Mouse (Mus musculus) liver, adult 2 months (tissue): ENCODE results near the gene Det1. TPM values are rescaled to one million over a fixed set of nuclear protein-coding genes. Genes with fewer than 3 reads are reported as not detected.

Source experiments
- DNase-seq: peaks from one replicate; pipeline ENCODE4 v3.0.0-alpha.2; 2011; ENCODE audit warnings: low read depth, low spot score; ENCODE audit errors: extremely low read depth
- H3K27ac ChIP-seq: fragments of 200-500 bp; replicated peaks from 2 replicates; pipeline ENCODE4 v1.5.1; 2012; ENCODE audit warnings: low read depth, mild to moderate bottlenecking, control low read depth, inconsistent platforms, low read length; ENCODE audit not compliant: insufficient read depth
- H3K27me3 ChIP-seq: fragments of 200-500 bp; 2 replicates; pipeline ENCODE4 v1.6.1; 2012; ENCODE audit warnings: mild to moderate bottlenecking, moderate library complexity, low read length, inconsistent platforms; ENCODE audit not compliant: control insufficient read depth, insufficient read depth
- H3K36me3 ChIP-seq: fragments of 200-500 bp; 2 replicates; pipeline ENCODE4 v1.6.1; 2012; ENCODE audit warnings: low read length, inconsistent platforms; ENCODE audit not compliant: control insufficient read depth, insufficient read depth
- H3K4me1 ChIP-seq: fragments of 200-500 bp; 2 replicates; pipeline ENCODE4 v1.6.1; 2011; ENCODE audit warnings: low read length; ENCODE audit not compliant: control insufficient read depth, insufficient read depth
- H3K4me3 ChIP-seq: fragments of 200-500 bp; 2 replicates; pipeline ENCODE4 v1.5.1; 2011; ENCODE audit warnings: low read depth, mild to moderate bottlenecking, control low read depth, low read length, moderate library complexity; ENCODE audit not compliant: insufficient read depth
- H3K79me2 ChIP-seq: fragments of 200-500 bp; 2 replicates; pipeline ENCODE4 v1.6.1; 2012; ENCODE audit warnings: inconsistent platforms, mild to moderate bottlenecking, low read length, moderate library complexity; ENCODE audit not compliant: control insufficient read depth, insufficient read depth
- H3K9ac ChIP-seq: fragments of 200-500 bp; 2 replicates; pipeline ENCODE4 v1.6.1; 2012; ENCODE audit warnings: low read depth, mild to moderate bottlenecking, control low read depth, inconsistent platforms, low read length
- CTCF ChIP-seq: fragments of 200-500 bp; IDR thresholded peaks from 2 replicates; pipeline ENCODE4 v1.5.1; 2011; ENCODE audit warnings: low read depth, low read length, control low read depth
- POLR2A ChIP-seq: fragments of 200-500 bp; IDR thresholded peaks from 2 replicates; pipeline ENCODE4 v1.6.1; 2011; ENCODE audit warnings: low read length, control low read depth; ENCODE audit not compliant: insufficient read depth; ENCODE audit errors: extremely low read depth
- WGBS: fragments of 180-500 bp; shearing (Covaris S2); methylation state at CpG from one replicate; pipeline ENCODE4 v1.1.7; 2018; 5-methylcytosine and 5-hydroxymethylcytosine counted together
- polyA plus RNA-seq: library from polyadenylated mRNA; depleted of rRNA; stranded (reverse); fragments of >200 nt; gene quantifications from 2 replicates; pipeline ENCODE4 v1.2.3, GENCODE M21; 2012; rRNA removed
- total RNA-seq: library from RNA; depleted of rRNA; stranded (reverse); fragments of >200 nt; gene quantifications from 2 replicates; pipeline ENCODE4 v1.2.3, GENCODE M21; 2014; rRNA removed

Det1 gene
- total and polyA plus RNA-seq, 2 experiments = 5.3 to 7.9 TPM

DNA sequence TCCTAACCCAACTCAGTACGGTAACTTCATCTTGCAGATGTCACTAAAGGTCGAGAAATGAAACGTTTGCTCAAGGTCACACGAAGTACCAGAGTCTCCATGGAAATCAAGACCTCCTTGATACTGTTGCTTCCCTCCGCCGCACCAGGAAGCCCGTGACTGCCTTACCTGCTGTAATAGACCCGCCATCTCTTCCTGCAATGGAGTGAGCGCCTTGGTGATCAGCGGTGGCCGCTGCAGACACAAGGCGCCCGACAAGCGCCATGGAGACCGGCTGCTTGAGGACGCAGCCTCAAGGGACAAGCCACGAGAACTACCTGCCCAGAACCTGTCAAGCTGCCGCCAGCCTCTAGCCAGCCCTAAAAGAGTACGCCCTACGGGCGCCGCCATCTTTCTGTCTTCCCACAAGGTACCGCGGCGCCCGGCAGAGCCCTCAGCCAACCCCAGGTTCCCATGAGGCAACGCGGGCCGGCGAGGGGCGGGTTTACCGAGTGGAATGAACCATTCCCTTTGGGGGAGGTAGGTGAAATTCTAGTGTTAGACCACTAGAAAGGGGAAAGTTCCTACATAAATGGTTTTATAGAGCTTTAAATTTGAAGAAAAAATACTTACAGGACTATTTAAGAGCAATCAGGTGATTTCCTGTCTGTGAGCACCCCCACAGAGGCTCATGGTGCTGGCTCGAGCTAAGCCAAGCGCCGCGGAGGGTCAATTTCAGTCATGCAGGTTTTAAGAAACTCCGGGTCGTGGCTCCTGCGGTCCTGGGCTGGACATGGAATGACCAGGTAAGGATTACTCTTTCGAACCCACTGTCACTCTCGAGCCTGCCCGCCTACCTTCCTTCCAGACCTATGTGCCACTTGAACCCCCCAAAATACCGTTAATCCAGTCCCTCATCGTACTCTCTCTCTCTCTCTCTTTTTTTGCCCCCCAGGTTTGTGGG lies 64.2 kb downstream of the Det1 start, which contains the start of the genes Mrps11 and Mrpl46:
Gene Mrps11 (plus strand): TSS at position 481 of the 943 bp plus-strand sequence.
Gene Mrpl46 (minus strand): TSS at position 893 of the 943 bp plus-strand sequence.
- DNase-seq = peak; percentile 75

DNA sequence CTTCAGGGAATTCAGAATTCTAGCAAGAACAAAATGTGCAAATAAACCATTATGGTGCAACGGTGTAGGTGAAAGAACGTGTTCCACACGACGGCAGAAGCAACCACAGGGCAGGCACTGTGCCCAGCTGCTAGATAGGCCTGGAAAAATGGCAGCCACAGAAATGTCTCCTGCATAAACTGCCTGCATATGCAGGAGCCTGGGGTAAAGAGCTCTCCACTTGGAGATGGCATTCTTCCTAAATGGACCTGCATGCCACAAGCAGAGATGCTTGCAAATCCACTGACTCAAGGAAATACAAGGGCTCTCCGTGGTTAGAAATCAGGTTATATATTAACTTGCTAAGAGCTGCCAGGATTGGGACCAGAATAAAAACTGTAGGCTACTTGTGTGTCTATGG lies 68.3 kb downstream of the Det1 start:
- Histone ChIP-seq H3K27ac (no peak overlapping the region), H3K36me3 (peaks cover 35% of the 10 kb centered on the region), H3K4me1 (no peaks in the 10 kb centered on the region), H3K27me3 (no peaks in the 10 kb centered on the region), H3K9ac (no peak overlapping the region), H3K4me3 (no peak overlapping the region), H3K79me2 (no peaks in the 10 kb centered on the region)
- 48% methylated on average over 5 of the region's 5 CpGs for WGBS
- peak; percentile 9 for DNase-seq
- no peak for TF ChIP-seq POLR2A
- no peak for TF ChIP-seq CTCF

More for the DNA sequence above, 64.2 kb downstream of the Det1 start, which contains the start of the genes Mrps11 and Mrpl46:
- no peaks in the 10 kb centered on the region for H3K79me2 ChIP-seq
- no peaks in the 10 kb centered on the region for H3K27me3 ChIP-seq
- no peaks in the 10 kb centered on the region for H3K4me1 ChIP-seq
- TF ChIP-seq POLR2A (0 out of 2 replicates have a peak, but pooled peaks have one; percentile 36), CTCF (no peak)
- peak within 1 kb of the TSS; percentile 86 for H3K9ac ChIP-seq
- H3K4me3 ChIP-seq = peak within 1 kb of the TSS; percentile 90
- H3K36me3 ChIP-seq = peaks cover 12% of the 10 kb centered on the region
- peak within 1 kb of the TSS; percentile 21 for H3K27ac ChIP-seq
- under 1% methylated on average over 44 of the region's 44 CpGs for WGBS

Other genes starting within 250 kb of the Det1 start
- 0.09 and 0.27 TPM in 2 replicates for gene Ntrk3, start 109.3 kb downstream of the Det1 start, total RNA-seq
- gene Ntrk3, start 109.3 kb downstream of the Det1 start, polyA plus RNA-seq = 0.20 and 0.38 TPM in 2 replicates
- 32.4 and 35.4 TPM in 2 replicates for gene Mrps11, start 64.1 kb downstream of the Det1 start, total RNA-seq
- 26.4 and 27.0 TPM in 2 replicates for gene Mrps11, start 64.1 kb downstream of the Det1 start, polyA plus RNA-seq
- 23.2 and 30.2 TPM in 2 replicates for gene Mrpl46, start 63.7 kb downstream of the Det1 start, total RNA-seq
- 18.6 and 22.7 TPM in 2 replicates for gene Mrpl46, start 63.7 kb downstream of the Det1 start, polyA plus RNA-seq
- gene Aen, start 48.6 kb upstream of the Det1 start, total RNA-seq = 6.5 and 8.1 TPM in 2 replicates
- gene Aen, start 48.6 kb upstream of the Det1 start, polyA plus RNA-seq = 22.8 and 25.3 TPM in 2 replicates
- 2.6 and 2.8 TPM in 2 replicates for gene Isg20, start 66.2 kb upstream of the Det1 start, total RNA-seq
- 5.7 and 7.7 TPM in 2 replicates for gene Isg20, start 66.2 kb upstream of the Det1 start, polyA plus RNA-seq
- not detected in 2 replicates for gene Acan, start 206.2 kb upstream of the Det1 start, total RNA-seq
- gene Acan, start 206.2 kb upstream of the Det1 start, polyA plus RNA-seq = not detected in 2 replicates